Mouse (Mus musculus): ENCODE data around the gene Numb. TPM values are rescaled to one million over a fixed set of nuclear protein-coding genes. Genes with fewer than 3 reads are reported as not detected.

Gene Numb
- total RNA-seq, 2 experiments from 2014 or later: 42.7 to 45.1 TPM

GRCm38 (mm10) chr12:83858052-83858451 lies 63.7 kb downstream of the Numb start:
- intact Hi-C loops (cut with DNase I): no loop called here

GRCm38 (mm10) chr12:83855211-83855610 lies 66.5 kb downstream of the Numb start:
- intact Hi-C loops (cut with DNase I): no loop called here
- DNase-seq: no peak

More at GRCm38 (mm10) chr12:83858052-83858451, 63.7 kb downstream of the Numb start:
- no peak for DNase-seq

- intact Hi-C loops (cut with DNase I): no loop called here
- DNase-seq: no peak
These were observed 67.5 kb downstream of the Numb start for GRCm38 (mm10) chr12:83854281-83854680.

- intact Hi-C loops (cut with DNase I): no loop called here
These were observed 69.1 kb downstream of the Numb start for GRCm38 (mm10) chr12:83852512-83853213.

GRCm38 (mm10) chr12:83850334-83850733 lies 71.4 kb downstream of the Numb start:
- intact Hi-C loops (cut with DNase I): no loop called here
- no peak for DNase-seq

More at GRCm38 (mm10) chr12:83852512-83853213, 69.1 kb downstream of the Numb start:
- no peak for DNase-seq

GRCm38 (mm10) chr12:83848595-83849231 lies 73.0 kb downstream of the Numb start:
- intact Hi-C loops (cut with DNase I): no loop called here
- DNase-seq: no peak

GRCm38 (mm10) chr12:83847877-83848276 lies 73.9 kb downstream of the Numb start:
- intact Hi-C loops (cut with DNase I): no loop called here

GRCm38 (mm10) chr12:83842678-83843440 lies 78.9 kb downstream of the Numb start:
- intact Hi-C loops (cut with DNase I): no loop called here
- DNase-seq: no peak

More at GRCm38 (mm10) chr12:83847877-83848276, 73.9 kb downstream of the Numb start:
- DNase-seq: no peak

- DNase-seq: no peak
- intact Hi-C loops (cut with DNase I): no loop called here
These were observed 80.1 kb downstream of the Numb start for GRCm38 (mm10) chr12:83841409-83842190.

- intact Hi-C loops (cut with DNase I): no loop called here
- DNase-seq: no peak
These were observed 87.8 kb downstream of the Numb start for GRCm38 (mm10) chr12:83833979-83834378.

- DNase-seq: no peak
- intact Hi-C loops (cut with DNase I): no loop called here
These were observed 91.3 kb downstream of the Numb start for GRCm38 (mm10) chr12:83830424-83830823.

GRCm38 (mm10) chr12:83816616-83817015 lies 105.1 kb downstream of the Numb start:
- DNase-seq: no peak
- intact Hi-C loops (cut with DNase I): no loop called here

- intact Hi-C loops (cut with DNase I): no loop called here
- no peak for DNase-seq
These were observed 109.8 kb downstream of the Numb start for GRCm38 (mm10) chr12:83811901-83812300.

- DNase-seq: no peak
- intact Hi-C loops (cut with DNase I): no loop called here
These were observed 118.1 kb downstream of the Numb start for GRCm38 (mm10) chr12:83803641-83804040.

- intact Hi-C loops (cut with DNase I): no loop called here
- no peak for DNase-seq
These were observed 120.8 kb downstream of the Numb start for GRCm38 (mm10) chr12:83800943-83801342.

GRCm38 (mm10) chr12:83798313-83798712 lies 123.4 kb downstream of the Numb start:
- no peak for DNase-seq
- intact Hi-C loops (cut with DNase I): no loop called here

GRCm38 (mm10) chr12:83795586-83795985 lies 126.1 kb downstream of the Numb start:
- no peak for DNase-seq
- intact Hi-C loops (cut with DNase I): no loop called here

GRCm38 (mm10) chr12:83795051-83795450 lies 126.7 kb downstream of the Numb start:
- DNase-seq: no peak
- intact Hi-C loops (cut with DNase I): no loop called here

GRCm38 (mm10) chr12:83792706-83793410 lies 128.9 kb downstream of the Numb start:
- DNase-seq: no peak
- intact Hi-C loops (cut with DNase I): no loop called here

- intact Hi-C loops (cut with DNase I): no loop called here
- DNase-seq: no peak
These were observed 130.0 kb downstream of the Numb start for GRCm38 (mm10) chr12:83791737-83792136.
